Mouse (Mus musculus): Measurements from ENCODE around the gene Vldlr.

- TF ChIP-seq EP300 (IDR thresholded peaks at IDR 0.05) (no peak), CTCF (IDR thresholded peaks at IDR 0.05) (no peak)
These were observed 1.7 kb downstream of the Vldlr start for GRCm38 (mm10) chr19:27217941-27218411.
